Mouse (Mus musculus) midbrain, embryonic 14.5 days (tissue): Measurements from ENCODE around the gene Mfap5. TPM values are rescaled to one million over a fixed set of nuclear protein-coding genes. Genes with fewer than 3 reads are reported as not detected.
"Not testable (repeated sequence)": the region's sequence is repeated elsewhere in the genome, so short reads cannot be mapped to it uniquely, and the experiment has no call there.

Source experiments
- ATAC-seq: fragments of 200-750 bp; cut with Nextera tagmentation; 2 replicates; pipeline ENCODE4 v1.8.0; 2017; ENCODE audit warnings: moderate number of reproducible peaks, moderate library complexity; ENCODE audit not compliant: low FRiP score, low TSS enrichment
- DNase-seq: peaks from one replicate; pipeline ENCODE4 v3.0.0-alpha.2; 2015
- H3K27ac ChIP-seq: fragments of 300-500 bp; sonication (generic); replicated peaks from 2 replicates; pipeline ENCODE4 v1.5.1; 2014; ENCODE audit warnings: mild to moderate bottlenecking, low read depth, low read length, moderate library complexity
- H3K27me3 ChIP-seq: fragments of 300-500 bp; sonication (generic); 2 replicates; pipeline ENCODE4 v1.6.1; 2014; ENCODE audit warnings: low read length, control low read depth, mixed read lengths; ENCODE audit not compliant: control insufficient read depth, insufficient read depth
- H3K36me3 ChIP-seq: fragments of 300-500 bp; sonication (generic); 2 replicates; pipeline ENCODE4 v1.6.1; 2014; ENCODE audit warnings: low read length, control low read depth; ENCODE audit not compliant: control insufficient read depth, insufficient read depth
- H3K4me1 ChIP-seq: fragments of 300-500 bp; sonication (generic); 2 replicates; pipeline ENCODE4 v1.6.1; 2014; ENCODE audit warnings: mild to moderate bottlenecking, antibody characterized with exemption, low read length, control low read depth; ENCODE audit not compliant: control insufficient read depth, insufficient read depth
- H3K4me2 ChIP-seq: fragments of 300-500 bp; sonication (generic); 2 replicates; pipeline ENCODE4 v1.6.1; 2014; ENCODE audit warnings: mild to moderate bottlenecking, low read length, moderate library complexity
- H3K4me3 ChIP-seq: fragments of 300-500 bp; sonication (generic); replicated peaks from 2 replicates; pipeline ENCODE4 v1.5.1; 2014; ENCODE audit warnings: low read depth, low read length
- H3K9ac ChIP-seq: fragments of 300-500 bp; sonication (generic); replicated peaks from 2 replicates; pipeline ENCODE4 v1.6.1; 2014; ENCODE audit warnings: mild to moderate bottlenecking, low read length, moderate library complexity
- H3K9me3 ChIP-seq: fragments of 300-500 bp; sonication (generic); 2 replicates; pipeline ENCODE4 v1.6.1; 2016; ENCODE audit warnings: low read length, control low read depth, mixed read lengths; ENCODE audit not compliant: control insufficient read depth
- WGBS: fragments of 180-500 bp; shearing (Covaris S2); extraction: QIAGEN DNeasy Blood & Tissue Kit; methylation state at CpG from one replicate; pipeline ENCODE4 v1.1.7; 2014; 5-methylcytosine and 5-hydroxymethylcytosine counted together
- polyA plus RNA-seq: library from polyadenylated mRNA; unstranded; fragments of >200 nt; fragmentation: Nextera tagmentation; extraction: Ambion mirVana; gene quantifications from 2 replicates; pipeline ENCODE4 v1.2.1, GENCODE M21; 2014

Gene Mfap5
- 1.0 and 1.6 TPM in 2 replicates for polyA plus RNA-seq

- DNase-seq (no peak), ATAC-seq (no peak)
- Histone ChIP-seq H3K9me3 (no peaks in the 10 kb centered on the region), H3K36me3 (no peaks in the 10 kb centered on the region), H3K27ac (no peak within 1 kb of the TSS), H3K4me1 (no peaks in the 10 kb centered on the region), H3K9ac (no peak within 1 kb of the TSS), H3K27me3 (no peaks in the 10 kb centered on the region), H3K4me2 (no peak within 1 kb of the TSS), H3K4me3 (no peak within 1 kb of the TSS)
- 92% methylated on average over 3 of the region's 3 CpGs for WGBS
These were observed at the start of gene Mfap5 for GRCm38 (mm10) chr6:122505545-122505944. Gene Mfap5 (plus strand): TSS chr6:122505845.

- DNase-seq: no peak
- no peak overlapping the region for H3K4me2 ChIP-seq
- H3K27me3 ChIP-seq: no peaks in the 10 kb centered on the region
- peaks cover 86% of the 10 kb centered on the region for H3K36me3 ChIP-seq
- H3K9me3 ChIP-seq: no peaks in the 10 kb centered on the region
- 96% methylated on average over 8 of the region's 8 CpGs for WGBS
- no peak overlapping the region for H3K27ac ChIP-seq
- no peaks in the 10 kb centered on the region for H3K4me1 ChIP-seq
- H3K9ac ChIP-seq: no peak overlapping the region
- no peak for ATAC-seq
- H3K4me3 ChIP-seq: no peak overlapping the region
These were observed 46.5 kb upstream of the Mfap5 start for GRCm38 (mm10) chr6:122458946-122459693.

- Histone ChIP-seq H3K9me3 (no peaks in the 10 kb centered on the region), H3K4me3 (no peak overlapping the region), H3K4me2 (no peak overlapping the region), H3K36me3 (peaks cover 79% of the 10 kb centered on the region), H3K27ac (no peak overlapping the region), H3K9ac (no peak overlapping the region), H3K4me1 (no peaks in the 10 kb centered on the region), H3K27me3 (no peaks in the 10 kb centered on the region)
- no peak for ATAC-seq
- WGBS: 58% methylated on average over 3 of the region's 3 CpGs
- DNase-seq: peak; percentile 21
These were observed 39.4 kb upstream of the Mfap5 start for GRCm38 (mm10) chr6:122466092-122466713.

GRCm38 (mm10) chr6:122469030-122469640 lies 36.5 kb upstream of the Mfap5 start:
- H3K4me2 ChIP-seq: no peak overlapping the region
- H3K4me3 ChIP-seq: no peak overlapping the region
- H3K27ac ChIP-seq: no peak overlapping the region
- peaks cover 66% of the 10 kb centered on the region for H3K36me3 ChIP-seq
- H3K27me3 ChIP-seq: no peaks in the 10 kb centered on the region
- H3K9ac ChIP-seq: no peak overlapping the region
- H3K9me3 ChIP-seq: no peaks in the 10 kb centered on the region
- DNase-seq: no peak
- 96% methylated on average over 15 of the region's 15 CpGs for WGBS
- no peak for ATAC-seq
- no peaks in the 10 kb centered on the region for H3K4me1 ChIP-seq

DNA sequence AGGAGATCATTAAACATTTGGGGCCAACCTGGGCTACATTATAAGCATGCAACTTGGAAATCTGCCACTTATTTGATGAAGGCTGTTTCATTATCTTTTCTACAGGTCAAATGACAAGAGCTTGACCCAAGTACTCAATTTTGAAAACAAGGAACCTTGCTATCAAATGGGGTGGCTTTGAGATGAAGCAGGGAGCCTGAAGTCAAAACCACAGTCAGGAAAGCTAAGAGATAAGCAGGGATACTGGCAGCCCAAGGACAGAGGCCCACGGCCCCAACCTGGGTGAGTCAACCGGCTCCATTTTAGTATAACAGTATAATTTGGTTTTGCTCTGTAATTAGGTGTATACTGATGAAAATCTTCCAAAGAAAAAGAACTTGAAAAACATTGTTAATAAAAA lies 35.4 kb upstream of the Mfap5 start:
- Histone ChIP-seq H3K27me3 (no peaks in the 10 kb centered on the region), H3K27ac (no peak overlapping the region), H3K9me3 (no peaks in the 10 kb centered on the region), H3K4me2 (no peak overlapping the region), H3K9ac (no peak overlapping the region), H3K4me1 (no peaks in the 10 kb centered on the region), H3K4me3 (no peak overlapping the region), H3K36me3 (peaks cover 63% of the 10 kb centered on the region)
- DNase-seq: no peak
- WGBS: 100% methylated on average over 2 of the region's 2 CpGs
- ATAC-seq: no peak

DNA sequence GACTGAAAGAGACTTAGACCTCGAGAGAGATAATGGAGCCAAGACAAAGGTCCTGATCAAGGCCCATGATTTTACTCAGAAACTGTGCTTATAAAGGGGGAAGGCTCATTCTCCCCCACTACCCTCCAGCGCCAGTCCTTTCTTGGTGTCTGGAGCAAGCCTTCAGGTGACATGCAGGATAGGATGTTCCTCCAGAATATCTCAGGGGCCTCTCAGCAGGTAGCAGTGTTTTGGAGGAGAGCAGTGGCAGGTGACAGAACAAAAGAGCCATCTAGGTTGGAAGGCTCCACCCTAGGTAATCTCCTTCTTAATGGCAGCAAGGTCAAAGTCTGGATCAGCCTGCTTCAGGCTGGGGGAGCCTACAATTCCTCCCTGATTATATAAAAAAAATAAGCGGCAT lies 34.2 kb upstream of the Mfap5 start:
- 92% methylated on average over 3 of the region's 3 CpGs for WGBS
- H3K4me3 ChIP-seq, ATAC-seq, H3K9ac ChIP-seq, H3K4me1 ChIP-seq, H3K4me2 ChIP-seq, H3K27me3 ChIP-seq, DNase-seq, H3K27ac ChIP-seq, H3K9me3 ChIP-seq: not testable (repeated sequence)
- H3K36me3 ChIP-seq: peaks cover 53% of the 10 kb centered on the region

- Histone ChIP-seq H3K27ac (no peak overlapping the region), H3K9me3 (no peaks in the 10 kb centered on the region), H3K4me3 (no peak overlapping the region), H3K36me3 (no peaks in the 10 kb centered on the region), H3K4me1 (peaks cover 11% of the 10 kb centered on the region; the same call in 1 of the 2 replicates), H3K9ac (no peak overlapping the region), H3K4me2 (no peak overlapping the region), H3K27me3 (no peaks in the 10 kb centered on the region)
- no peak for ATAC-seq
- 85% methylated on average over 3 of the region's 3 CpGs for WGBS
- no peak for DNase-seq
These were observed 27.6 kb upstream of the Mfap5 start for GRCm38 (mm10) chr6:122478062-122478461.

GRCm38 (mm10) chr6:122485401-122486296 lies 20.0 kb upstream of the Mfap5 start:
- peak overlapping the region; percentile 92 for H3K9ac ChIP-seq
- H3K27me3 ChIP-seq: no peaks in the 10 kb centered on the region
- 2% methylated on average over 69 of the region's 91 CpGs for WGBS
- peak overlapping the region; percentile 66 for H3K4me3 ChIP-seq
- H3K4me2 ChIP-seq: peak overlapping the region; percentile 62
- H3K27ac ChIP-seq: peak overlapping the region; percentile 99
- DNase-seq (peak; percentile 72), ATAC-seq (peak; percentile 77)
- H3K36me3 ChIP-seq: no peaks in the 10 kb centered on the region
- H3K4me1 ChIP-seq: peaks cover 20% of the 10 kb centered on the region
- no peaks in the 10 kb centered on the region for H3K9me3 ChIP-seq
